Mouse (Mus musculus) cortical plate, adult 2 months (tissue): ENCODE data around the gene Slc4a11. TPM values are rescaled to one million over a fixed set of nuclear protein-coding genes. Genes with fewer than 3 reads are reported as not detected.

Experiments used
- H3K27ac ChIP-seq: fragments of 200-500 bp; 2 replicates; pipeline ENCODE4 v1.5.1; 2012; ENCODE audit warnings: low read length, control low read depth, inconsistent platforms; ENCODE audit not compliant: insufficient read depth
- H3K4me1 ChIP-seq: fragments of 200-500 bp; 2 replicates; pipeline ENCODE4 v1.6.1; 2011; ENCODE audit warnings: low read length; ENCODE audit not compliant: control insufficient read depth, insufficient read depth
- H3K4me3 ChIP-seq: fragments of 200-500 bp; 2 replicates; pipeline ENCODE4 v1.5.1; 2011; ENCODE audit warnings: mild to moderate bottlenecking, low read length, control low read depth; ENCODE audit not compliant: insufficient read depth
- CTCF ChIP-seq: fragments of 200-500 bp; IDR thresholded peaks from 2 replicates; pipeline ENCODE4 v1.5.1; 2011; ENCODE audit warnings: mild to moderate bottlenecking, control low read depth, low read length; ENCODE audit not compliant: insufficient read depth; ENCODE audit errors: extremely low read depth
- POLR2A ChIP-seq: fragments of 200-500 bp; IDR thresholded peaks from 2 replicates; pipeline ENCODE4 v1.6.1; 2011; ENCODE audit warnings: mild to moderate bottlenecking, low read length, control low read depth; ENCODE audit not compliant: insufficient read depth; ENCODE audit errors: extremely low read depth
- polyA plus RNA-seq: library from polyadenylated mRNA; depleted of rRNA; stranded (reverse); fragments of >200 nt; gene quantifications from 2 replicates; pipeline ENCODE4 v1.2.3, GENCODE M21; 2012; rRNA removed

The Slc4a11 gene
- polyA plus RNA-seq = 1.5 and 1.8 TPM in 2 replicates

DNA sequence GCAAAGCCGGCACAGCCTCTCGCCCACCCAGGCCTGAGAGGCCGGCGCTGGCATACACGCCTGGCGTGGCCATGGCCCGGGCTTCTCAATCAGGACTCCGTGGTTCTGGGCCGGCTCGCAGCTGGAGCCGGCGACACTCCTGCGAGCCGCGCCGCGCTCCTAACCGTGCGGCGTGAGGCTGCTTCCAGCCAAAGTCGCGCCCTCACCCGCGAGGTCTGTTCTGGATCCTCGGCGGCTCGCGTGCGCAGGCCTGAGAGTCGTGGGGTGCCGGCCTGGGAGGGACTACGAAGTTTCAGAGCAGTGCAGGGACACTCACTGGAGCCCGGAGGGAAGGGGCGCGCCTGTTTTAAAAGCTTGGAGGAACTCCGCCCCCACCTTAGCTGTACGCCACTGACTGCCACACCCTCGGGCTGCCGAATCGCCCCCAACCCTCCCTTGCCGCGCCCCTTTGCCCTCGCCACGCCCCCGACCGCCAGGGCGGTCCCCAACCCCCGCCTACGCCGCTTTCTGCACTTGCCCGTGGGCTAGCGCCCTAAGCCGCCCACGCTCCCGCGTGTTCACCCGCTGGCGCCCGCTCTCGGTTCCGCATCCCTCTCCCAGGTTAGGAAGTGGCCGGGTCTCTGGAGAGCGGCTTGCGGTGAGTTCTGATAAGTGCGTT, at the start of gene Slc4a11:
Slc4a11 (minus strand) TSS at position 367 of the 658 bp plus-strand sequence.
- no peak within 1 kb of the TSS for H3K27ac ChIP-seq

GRCm38 (mm10) chr2:130743576-130743975, 46.3 kb upstream of the Slc4a11 start:
- H3K27ac ChIP-seq = no peak overlapping the region
- H3K4me1 ChIP-seq = peaks cover 3% of the 10 kb centered on the region
- no peak for TF ChIP-seq POLR2A
- TF ChIP-seq CTCF = no peak
- H3K4me3 ChIP-seq = no peak overlapping the region

More for the DNA sequence above, at the start of gene Slc4a11:
- Histone ChIP-seq H3K4me1 (no peaks in the 10 kb centered on the region), H3K4me3 (peak within 1 kb of the TSS; percentile 30)
- TF ChIP-seq POLR2A (no peak), CTCF (no peak)

- no peak overlapping the region for H3K4me3 ChIP-seq
- peaks cover 5% of the 10 kb centered on the region for H3K4me1 ChIP-seq
- peak overlapping the region; percentile 36; the same call in 1 of the 2 replicates for H3K27ac ChIP-seq
- no peak for TF ChIP-seq POLR2A
- TF ChIP-seq CTCF = no peak
These were observed 42.8 kb upstream of the Slc4a11 start for GRCm38 (mm10) chr2:130740096-130740495.

DNA sequence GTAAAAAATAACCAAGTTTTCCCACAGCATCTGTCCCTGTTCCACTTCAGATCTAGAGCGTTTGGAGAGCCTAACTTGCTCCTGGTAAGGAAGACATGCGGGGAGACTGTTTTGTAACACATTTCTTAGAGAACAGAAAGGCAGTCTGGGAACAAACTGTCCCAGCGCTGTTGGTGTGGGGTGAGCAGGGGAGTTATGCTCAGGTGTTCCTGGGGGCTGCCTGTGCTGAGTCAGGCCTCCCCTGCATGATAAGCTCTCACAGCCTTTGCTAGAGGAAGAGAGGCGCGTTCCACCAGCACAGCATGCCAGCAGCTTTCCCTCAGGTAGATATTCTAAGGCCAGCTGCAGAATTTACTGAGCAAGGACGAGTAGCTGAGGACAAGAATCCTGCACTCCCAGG, 40.7 kb upstream of the Slc4a11 start:
- no peak overlapping the region; the same call in 1 of the 2 replicates for H3K27ac ChIP-seq
- TF ChIP-seq CTCF (no peak), POLR2A (no peak)
- H3K4me1 ChIP-seq = peaks cover 6% of the 10 kb centered on the region
- no peak overlapping the region for H3K4me3 ChIP-seq

GRCm38 (mm10) chr2:130735281-130735680, 38.0 kb upstream of the Slc4a11 start:
- no peak for TF ChIP-seq POLR2A
- no peak for TF ChIP-seq CTCF
- Histone ChIP-seq H3K27ac (peak overlapping the region; percentile 36), H3K4me1 (peaks cover 6% of the 10 kb centered on the region), H3K4me3 (no peak overlapping the region)

DNA sequence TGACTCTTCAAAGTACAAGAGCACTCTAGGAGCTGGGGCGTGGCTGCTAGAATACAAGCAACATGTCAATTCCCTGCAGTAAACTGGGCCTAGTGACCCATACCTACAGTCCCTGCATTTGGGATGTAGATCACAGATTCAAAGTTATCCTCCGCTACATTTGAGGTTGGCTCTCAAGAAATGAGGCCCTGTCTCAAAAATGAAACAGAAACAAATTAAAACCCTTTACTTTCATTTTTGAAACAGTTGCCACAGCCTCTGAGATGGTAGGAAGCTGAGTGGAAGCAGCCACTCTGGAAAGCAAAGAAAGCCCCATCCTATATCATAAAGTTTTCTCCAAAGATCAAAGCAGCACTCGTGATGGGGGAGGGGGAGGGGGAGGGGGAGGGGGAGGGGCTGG, 36.1 kb upstream of the Slc4a11 start:
- peaks cover 4% of the 10 kb centered on the region; the same call in 1 of the 2 replicates for H3K4me1 ChIP-seq
- TF ChIP-seq POLR2A (no peak), CTCF (no peak)
- H3K27ac ChIP-seq = no peak overlapping the region
- H3K4me3 ChIP-seq = no peak overlapping the region

DNA sequence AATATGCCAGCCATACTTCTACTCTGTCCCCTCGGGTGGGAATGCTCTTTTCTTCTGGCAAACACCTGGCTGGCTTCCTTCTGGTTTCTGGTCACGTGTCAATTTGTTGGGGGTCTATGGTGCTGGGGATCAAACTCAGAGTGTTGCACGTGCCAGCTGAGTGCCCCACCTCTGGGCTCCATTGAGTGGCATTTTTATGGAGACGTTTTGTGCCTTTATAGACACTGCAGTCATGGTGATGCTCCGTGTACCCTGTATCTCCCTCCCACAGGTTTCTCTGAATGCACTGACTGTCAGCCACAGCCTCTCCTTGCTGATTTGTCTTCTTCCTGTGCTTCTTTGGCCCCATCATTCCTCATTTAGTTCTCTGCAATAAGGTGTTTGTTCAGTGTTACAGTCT, 34.5 kb upstream of the Slc4a11 start:
- no peak overlapping the region for H3K4me3 ChIP-seq
- 0 out of 2 replicates have a peak overlapping the region, but pooled peaks have one; percentile 6 for H3K27ac ChIP-seq
- 0 out of 2 replicates have a peak, but pooled peaks cover 1% of the 10 kb centered on the region for H3K4me1 ChIP-seq
- TF ChIP-seq POLR2A = no peak
- no peak for TF ChIP-seq CTCF

DNA sequence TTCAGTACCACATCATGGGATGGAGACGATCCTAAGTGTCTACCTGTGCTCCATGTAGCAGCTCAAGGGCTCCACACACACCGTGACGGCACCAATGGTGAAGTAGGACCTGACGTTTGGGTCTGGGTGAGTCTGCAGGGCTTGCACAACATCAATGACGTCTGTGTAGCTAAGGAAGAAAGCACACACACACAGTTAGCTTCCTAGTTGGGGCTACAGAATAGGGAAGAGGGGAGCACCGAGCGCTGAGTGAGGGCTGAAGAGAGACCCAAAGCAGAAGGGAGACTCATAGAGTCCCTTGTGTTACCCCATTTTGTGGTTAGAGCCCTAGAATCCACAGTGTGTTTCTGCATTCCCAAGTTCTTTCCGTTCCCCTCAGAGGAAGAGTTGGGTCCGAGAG, 33.4 kb upstream of the Slc4a11 start:
- H3K4me1 ChIP-seq = 0 out of 2 replicates have a peak, but pooled peaks cover 1% of the 10 kb centered on the region
- TF ChIP-seq POLR2A = no peak
- TF ChIP-seq CTCF = no peak
- no peak overlapping the region for H3K27ac ChIP-seq
- no peak overlapping the region for H3K4me3 ChIP-seq

- no peaks in the 10 kb centered on the region for H3K4me1 ChIP-seq
- no peak overlapping the region for H3K4me3 ChIP-seq
- H3K27ac ChIP-seq = no peak overlapping the region
- TF ChIP-seq POLR2A (no peak), CTCF (no peak)
These were observed 31.7 kb upstream of the Slc4a11 start for GRCm38 (mm10) chr2:130728906-130729585.

DNA sequence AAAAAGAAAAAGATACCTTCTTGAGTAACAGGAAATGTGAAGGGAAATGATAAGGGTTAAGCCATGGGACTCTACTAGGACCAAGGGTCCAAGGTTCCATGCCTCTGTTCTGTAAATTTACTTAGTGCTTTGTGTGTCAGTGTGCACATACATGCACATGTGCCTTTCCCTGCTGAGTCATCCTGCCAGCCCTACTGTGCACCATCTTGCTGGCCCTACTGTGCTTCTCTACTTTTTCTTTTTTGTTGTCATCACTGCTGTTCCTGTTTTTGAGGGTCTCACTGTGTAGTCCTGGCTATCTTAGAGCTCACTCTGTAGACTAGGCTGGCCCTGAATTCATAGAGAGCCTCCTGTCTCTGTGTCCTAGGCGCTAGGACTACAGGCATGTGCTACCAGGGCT, 30.4 kb upstream of the Slc4a11 start:
- no peaks in the 10 kb centered on the region for H3K4me1 ChIP-seq
- H3K27ac ChIP-seq = no peak overlapping the region
- TF ChIP-seq POLR2A (no peak), CTCF (no peak)
- no peak overlapping the region for H3K4me3 ChIP-seq
